Mouse (Mus musculus): Measurements from ENCODE around the gene Igfbp1.

- TF ChIP-seq CTCF (IDR thresholded peaks at IDR 0.05; ENCODE audit: borderline replicate concordance, insufficient read depth, low read depth, low read length) (no peak), POLR2A (IDR thresholded peaks at IDR 0.05; ENCODE audit: borderline replicate concordance, insufficient read depth, low read length) (no peak)
Observed at GRCm38 (mm10) chr11:7226200-7226599, 28.6 kb downstream of the Igfbp1 start.
